Mouse (Mus musculus) midbrain, embryonic 15.5 days (tissue): Measurements from ENCODE around the gene Utp15. TPM values are rescaled to one million over a fixed set of nuclear protein-coding genes. Genes with fewer than 3 reads are reported as not detected.

Experiments used
- ATAC-seq: fragments of 200-750 bp; cut with Nextera tagmentation; replicated peaks from 2 replicates; pipeline ENCODE4 v1.8.0; 2017; ENCODE audit warnings: moderate TSS enrichment
- H3K27ac ChIP-seq: fragments of 300-500 bp; sonication (generic); 2 replicates; pipeline ENCODE4 v1.5.1; 2015; ENCODE audit warnings: mild to moderate bottlenecking, inconsistent platforms
- H3K27me3 ChIP-seq: fragments of 300-500 bp; sonication (generic); replicated peaks from 2 replicates; pipeline ENCODE4 v1.6.1; 2015; ENCODE audit warnings: inconsistent platforms
- H3K36me3 ChIP-seq: fragments of 300-500 bp; sonication (generic); replicated peaks from 2 replicates; pipeline ENCODE4 v1.6.1; 2015; ENCODE audit warnings: inconsistent platforms
- H3K4me1 ChIP-seq: fragments of 300-500 bp; sonication (generic); 2 replicates; pipeline ENCODE4 v1.6.1; 2015; ENCODE audit warnings: inconsistent platforms
- H3K4me2 ChIP-seq: fragments of 300-500 bp; sonication (generic); 2 replicates; pipeline ENCODE4 v1.6.1; 2015; ENCODE audit warnings: inconsistent platforms, mild to moderate bottlenecking, moderate library complexity
- H3K4me3 ChIP-seq: fragments of 300-500 bp; sonication (generic); 2 replicates; pipeline ENCODE4 v1.5.1; 2015; ENCODE audit warnings: mild to moderate bottlenecking, inconsistent platforms
- H3K9ac ChIP-seq: fragments of 300-500 bp; sonication (generic); 2 replicates; pipeline ENCODE4 v1.6.1; 2015; ENCODE audit warnings: mild to moderate bottlenecking, inconsistent platforms
- H3K9me3 ChIP-seq: fragments of 300-500 bp; sonication (generic); 2 replicates; pipeline ENCODE4 v1.6.1; 2016; ENCODE audit warnings: inconsistent platforms
- WGBS: fragments of 180-500 bp; shearing (Covaris S2); methylation state at CpG from one replicate; pipeline ENCODE4 v1.1.7; 2015; ENCODE audit warnings: mixed read lengths; 5-methylcytosine and 5-hydroxymethylcytosine counted together
- polyA plus RNA-seq: library from polyadenylated mRNA; unstranded; fragments of >200 nt; fragmentation: Nextera tagmentation; extraction: Ambion mirVana; gene quantifications from 2 replicates; pipeline ENCODE4 v1.2.1, GENCODE M21; 2015

Utp15 gene
- polyA plus RNA-seq, 1 experiment from 2014 or later: 34.1 TPM

DNA sequence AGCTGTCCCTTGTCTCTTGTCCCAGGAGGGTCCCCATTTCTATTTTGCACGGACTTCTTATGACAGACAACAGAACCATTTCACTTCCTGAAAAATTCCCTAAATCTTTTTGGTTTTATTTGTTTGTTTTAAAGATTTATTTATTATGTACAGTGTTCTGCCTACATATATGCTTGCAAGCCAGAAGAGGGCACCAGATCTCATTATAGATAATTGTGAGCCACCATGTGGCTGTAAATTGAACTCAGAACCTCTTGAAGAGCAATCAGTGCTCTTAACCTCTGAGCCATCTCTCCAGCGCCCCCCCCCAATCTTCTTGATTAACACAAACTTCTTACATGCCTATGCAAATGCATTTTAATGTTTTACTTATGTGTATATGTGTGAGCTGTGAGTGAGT, 27.9 kb upstream of the Utp15 start:
- no peak for ATAC-seq
- WGBS: 40% methylated on average over 2 of the region's 2 CpGs
- H3K4me2 ChIP-seq: no peak overlapping the region
- no peaks in the 10 kb centered on the region for H3K4me1 ChIP-seq
- no peaks in the 10 kb centered on the region for H3K27me3 ChIP-seq
- no peaks in the 10 kb centered on the region for H3K36me3 ChIP-seq
- no peak overlapping the region for H3K4me3 ChIP-seq
- H3K27ac ChIP-seq: no peak overlapping the region
- no peak overlapping the region for H3K9ac ChIP-seq
- no peaks in the 10 kb centered on the region for H3K9me3 ChIP-seq

DNA sequence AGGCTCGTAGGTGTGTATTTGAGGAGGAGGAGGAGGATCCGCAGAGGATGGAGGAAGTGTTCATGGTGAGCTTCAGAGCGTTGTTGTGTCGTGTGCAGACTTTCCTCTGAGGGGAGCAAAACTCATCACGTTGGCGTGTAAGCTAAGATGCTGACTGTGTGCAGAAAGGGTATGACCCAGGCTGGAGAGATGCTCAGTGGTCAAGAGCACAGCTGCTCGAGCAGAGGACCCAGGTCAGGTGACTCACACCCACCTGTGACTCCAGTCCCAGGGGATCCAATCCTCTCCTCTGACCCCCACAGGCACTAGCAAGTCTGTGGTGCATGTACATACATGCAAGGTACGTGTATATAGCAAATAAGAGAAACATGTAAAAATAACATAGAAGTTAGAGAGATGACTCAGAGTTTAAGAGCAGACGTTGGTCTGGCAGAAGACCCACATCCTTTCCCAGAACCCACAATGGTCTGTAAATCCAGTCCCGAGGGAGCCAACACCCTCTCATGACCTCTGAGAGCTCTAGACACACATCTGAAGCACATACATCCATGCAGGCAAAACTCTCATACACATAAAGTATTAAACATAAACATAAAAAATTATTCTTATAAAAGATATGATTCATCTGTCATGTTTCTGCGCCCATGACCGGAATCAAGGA, 18.3 kb upstream of the Utp15 start:
- Histone ChIP-seq H3K9ac (no peak overlapping the region), H3K27ac (no peak overlapping the region)
- 80% methylated on average over 12 of the region's 12 CpGs for WGBS

DNA sequence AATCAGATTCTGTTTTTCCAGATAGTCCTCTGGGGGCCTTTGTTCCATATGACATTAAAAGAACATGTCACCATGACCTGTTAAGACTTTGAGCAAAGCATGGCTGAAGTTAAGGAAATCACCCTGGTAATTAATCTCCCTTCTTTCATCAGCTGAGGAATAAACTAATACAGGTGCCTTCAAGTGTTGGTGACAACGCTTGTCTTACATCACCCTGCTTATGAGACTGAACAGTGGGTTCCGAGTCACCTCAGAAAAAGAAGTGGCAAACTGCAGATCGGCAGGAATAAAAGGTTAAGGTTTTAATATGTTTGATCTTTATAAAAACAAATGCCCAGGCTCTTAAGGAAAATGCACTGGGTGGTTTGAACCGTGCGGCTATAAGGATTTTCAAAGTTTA, 16.8 kb upstream of the Utp15 start, which contains the start of gene Gm21976:
Gm21976 (plus strand) TSS at position 202 of the 400 bp plus-strand sequence.
- Histone ChIP-seq H3K9me3 (no peaks in the 10 kb centered on the region), H3K4me3 (no peak within 1 kb of the TSS), H3K27ac (no peak within 1 kb of the TSS), H3K9ac (no peak within 1 kb of the TSS), H3K36me3 (peaks cover 16% of the 10 kb centered on the region; the same call in 1 of the 2 replicates), H3K4me1 (no peaks in the 10 kb centered on the region), H3K27me3 (no peaks in the 10 kb centered on the region), H3K4me2 (no peak within 1 kb of the TSS)
- no peak for ATAC-seq
- WGBS: 84% methylated on average over 5 of the region's 5 CpGs

More for the DNA sequence above, 18.3 kb upstream of the Utp15 start:
- no peak for ATAC-seq
- Histone ChIP-seq H3K4me2 (no peak overlapping the region), H3K4me1 (no peaks in the 10 kb centered on the region), H3K36me3 (peaks cover 2% of the 10 kb centered on the region; the same call in 1 of the 2 replicates), H3K9me3 (no peaks in the 10 kb centered on the region), H3K4me3 (no peak overlapping the region), H3K27me3 (no peaks in the 10 kb centered on the region)

DNA sequence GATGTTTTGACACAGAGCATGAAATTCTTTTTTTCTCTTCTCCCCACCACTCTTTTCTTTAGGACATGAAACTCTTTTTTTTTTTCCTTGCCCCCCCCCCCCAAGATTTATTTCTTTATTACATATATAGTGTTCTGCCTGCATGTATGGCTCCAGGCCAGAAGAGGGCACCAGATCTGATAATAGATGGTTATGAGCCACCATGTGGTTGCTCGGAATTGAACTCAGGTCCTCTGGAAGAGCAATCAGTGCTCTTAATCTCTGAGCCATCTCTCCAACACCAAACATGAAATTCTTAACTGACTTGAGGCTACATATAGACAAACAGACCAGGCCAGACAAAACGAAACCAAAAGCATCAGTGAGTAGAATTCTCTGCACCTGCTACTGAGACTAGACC, 14.7 kb upstream of the Utp15 start:
- Histone ChIP-seq H3K36me3 (peaks cover 34% of the 10 kb centered on the region), H3K4me3 (no peak overlapping the region), H3K27me3 (no peaks in the 10 kb centered on the region), H3K27ac (no peak overlapping the region), H3K4me2 (no peak overlapping the region), H3K9me3 (no peaks in the 10 kb centered on the region), H3K4me1 (no peaks in the 10 kb centered on the region), H3K9ac (no peak overlapping the region)
- no peak for ATAC-seq
- WGBS: 92% methylated on average over 2 of the region's 2 CpGs

DNA sequence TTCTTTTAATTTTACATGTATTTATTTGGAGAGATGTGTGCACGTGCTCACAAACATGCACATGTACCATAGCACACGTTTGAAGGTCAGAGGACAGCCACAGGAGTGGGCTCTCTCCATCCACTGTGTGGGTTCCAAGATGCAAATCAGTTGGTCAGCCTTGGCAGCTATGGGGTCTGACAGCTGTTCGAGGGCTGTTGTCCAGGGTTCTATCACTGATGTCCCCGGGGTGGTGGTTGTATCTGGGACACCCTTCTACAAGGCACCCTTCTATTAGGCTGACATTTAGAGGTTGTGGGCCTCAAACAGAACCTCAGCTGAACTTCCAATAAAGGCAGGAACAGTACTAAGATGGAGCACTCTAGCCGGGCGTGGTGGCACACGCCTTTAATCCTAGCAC, 13.4 kb upstream of the Utp15 start:
- Histone ChIP-seq H3K36me3 (peaks cover 44% of the 10 kb centered on the region), H3K4me3 (no peak overlapping the region), H3K27ac (no peak overlapping the region), H3K4me1 (no peaks in the 10 kb centered on the region), H3K27me3 (no peaks in the 10 kb centered on the region), H3K9ac (no peak overlapping the region), H3K9me3 (no peaks in the 10 kb centered on the region), H3K4me2 (no peak overlapping the region)
- WGBS: 90% methylated on average over 7 of the region's 7 CpGs
- ATAC-seq: no peak

DNA sequence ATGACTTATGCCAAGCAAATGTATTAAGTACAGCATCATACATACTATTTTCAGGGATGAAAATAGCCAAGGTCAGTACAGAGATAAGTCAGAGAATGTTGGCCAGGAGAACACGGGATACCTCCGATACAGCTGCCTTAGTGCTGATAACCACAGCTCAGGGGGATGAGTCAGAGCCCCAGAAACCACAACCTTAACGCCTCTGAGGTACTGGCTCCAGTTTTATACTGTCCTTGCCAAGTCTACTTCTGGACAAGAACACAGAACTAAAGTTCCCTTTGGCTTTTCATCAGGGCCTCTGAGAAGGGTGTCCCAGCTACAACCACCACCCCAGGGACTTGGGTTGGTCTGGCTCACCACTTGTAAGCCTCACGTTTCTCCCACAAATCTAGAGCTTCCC, 12.8 kb upstream of the Utp15 start:
- Histone ChIP-seq H3K9me3 (no peaks in the 10 kb centered on the region), H3K36me3 (peaks cover 48% of the 10 kb centered on the region), H3K27me3 (no peaks in the 10 kb centered on the region), H3K4me2 (no peak overlapping the region), H3K4me1 (no peaks in the 10 kb centered on the region), H3K27ac (no peak overlapping the region), H3K9ac (no peak overlapping the region), H3K4me3 (no peak overlapping the region)
- no peak for ATAC-seq
- 84% methylated on average over 4 of the region's 4 CpGs for WGBS

DNA sequence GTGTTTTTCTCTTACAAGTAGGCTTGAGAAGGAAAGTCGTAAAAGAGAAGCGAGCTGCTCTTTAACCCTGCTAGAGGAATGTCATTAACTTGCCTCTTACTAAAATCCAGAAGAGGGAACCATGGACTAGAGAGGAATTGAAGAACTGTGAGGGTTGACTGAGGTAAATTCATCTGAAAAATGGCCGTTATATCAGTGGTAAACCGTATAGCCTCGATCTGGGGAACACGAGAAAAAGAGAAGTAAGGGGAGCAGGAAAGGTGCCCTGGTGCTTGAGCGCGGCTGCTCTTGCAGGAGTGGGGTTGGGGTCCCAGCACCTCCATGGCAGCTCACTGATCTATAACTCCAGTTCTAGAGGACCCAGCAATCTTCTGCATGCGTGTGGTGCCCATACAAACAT, 11.2 kb upstream of the Utp15 start:
- Histone ChIP-seq H3K4me2 (no peak overlapping the region), H3K4me1 (no peaks in the 10 kb centered on the region), H3K27me3 (no peaks in the 10 kb centered on the region), H3K27ac (no peak overlapping the region), H3K36me3 (peaks cover 51% of the 10 kb centered on the region), H3K4me3 (no peak overlapping the region), H3K9me3 (no peaks in the 10 kb centered on the region), H3K9ac (no peak overlapping the region)
- no peak for ATAC-seq
- 92% methylated on average over 9 of the region's 9 CpGs for WGBS

DNA sequence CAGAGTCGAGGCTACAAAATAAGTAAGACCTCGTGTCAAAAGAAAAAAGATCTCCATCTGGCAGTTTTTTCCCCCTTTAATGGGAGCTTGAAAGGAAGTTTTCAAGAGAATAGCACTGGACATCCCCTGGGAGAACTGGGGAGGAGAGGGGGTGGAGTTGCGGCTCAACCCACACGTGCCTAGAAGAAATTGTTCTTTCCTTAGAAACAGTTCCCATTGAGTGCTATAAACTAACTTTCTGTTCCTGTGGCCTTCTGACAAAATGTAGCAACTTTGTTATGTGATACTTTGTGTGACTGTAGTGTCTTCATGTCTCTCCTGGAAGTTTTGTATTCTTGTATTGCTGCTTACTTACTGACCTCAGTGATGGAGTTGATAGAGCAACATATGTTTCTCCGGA, 1.3 kb upstream of the Utp15 start:
- Histone ChIP-seq H3K4me2 (peak overlapping the region; percentile 64), H3K4me1 (peaks cover 23% of the 10 kb centered on the region), H3K9ac (peak overlapping the region; percentile 87), H3K27me3 (no peaks in the 10 kb centered on the region), H3K4me3 (peak overlapping the region; percentile 88), H3K27ac (no peak overlapping the region), H3K36me3 (peaks cover 13% of the 10 kb centered on the region; the same call in 1 of the 2 replicates), H3K9me3 (no peaks in the 10 kb centered on the region)
- 29% methylated on average over 5 of the region's 5 CpGs for WGBS
- ATAC-seq: no peak

DNA sequence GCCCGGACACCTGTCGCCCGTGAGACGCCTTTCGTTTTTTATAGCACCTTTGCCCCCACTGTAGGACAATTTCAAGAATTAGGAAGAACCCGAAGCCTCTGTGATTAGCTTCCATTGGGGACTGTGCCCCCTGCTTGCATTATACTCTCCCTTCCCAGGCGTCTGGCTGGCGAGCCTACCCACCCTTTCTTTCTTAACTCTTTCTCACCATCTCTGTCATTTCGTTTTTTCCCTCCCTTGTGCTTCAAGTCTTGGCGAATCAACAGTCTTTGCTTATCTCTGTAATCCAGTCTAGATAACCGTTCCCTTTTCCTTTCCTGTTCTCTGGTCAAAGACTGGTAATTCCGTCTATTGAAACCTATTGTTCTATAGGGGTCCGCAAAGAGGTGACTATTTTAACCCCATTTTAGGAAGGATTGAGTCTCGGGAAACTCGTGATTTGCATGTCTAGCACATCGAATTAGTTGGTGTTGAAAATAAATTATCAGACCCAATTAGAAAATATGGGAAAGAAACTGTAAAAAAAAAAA, 682 bp upstream of the Utp15 start:
- under 1% methylated on average over 16 of the region's 16 CpGs for WGBS
- no peaks in the 10 kb centered on the region for H3K9me3 ChIP-seq
- no peaks in the 10 kb centered on the region for H3K27me3 ChIP-seq
- peaks cover 23% of the 10 kb centered on the region for H3K4me1 ChIP-seq
- ATAC-seq: peak; percentile 61; the same call in 1 of the 2 replicates
- peak overlapping the region; percentile 87 for H3K9ac ChIP-seq
- peaks cover 10% of the 10 kb centered on the region; the same call in 1 of the 2 replicates for H3K36me3 ChIP-seq
- peak overlapping the region; percentile 94 for H3K27ac ChIP-seq
- H3K4me3 ChIP-seq: peak overlapping the region; percentile 88
- peak overlapping the region; percentile 64 for H3K4me2 ChIP-seq

DNA sequence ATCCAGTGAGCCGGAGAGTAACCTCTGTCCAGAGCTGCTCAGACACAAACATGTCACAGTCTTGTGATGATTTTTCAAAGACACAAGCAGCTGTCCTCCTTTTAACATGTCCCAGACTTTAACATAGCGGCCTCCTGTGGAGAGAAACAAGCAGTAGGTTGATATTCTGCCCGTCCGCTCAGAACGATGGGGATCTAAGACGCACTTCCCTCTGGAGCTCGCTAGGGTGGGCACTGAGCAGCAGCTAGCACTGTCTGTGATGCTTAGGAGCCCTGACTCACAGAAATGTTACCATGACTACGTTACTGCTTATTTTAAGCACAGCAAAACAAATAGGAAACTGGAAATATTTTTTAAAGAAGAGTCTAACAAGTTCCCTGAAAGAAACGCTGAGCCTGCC, 7.9 kb downstream of the Utp15 start:
- H3K4me2 ChIP-seq: no peak overlapping the region
- no peaks in the 10 kb centered on the region for H3K4me1 ChIP-seq
- no peak overlapping the region for H3K4me3 ChIP-seq
- H3K9ac ChIP-seq: no peak overlapping the region
- H3K36me3 ChIP-seq: peaks cover 45% of the 10 kb centered on the region
- WGBS: 76% methylated on average over 9 of the region's 9 CpGs
- no peaks in the 10 kb centered on the region for H3K9me3 ChIP-seq
- no peak overlapping the region for H3K27ac ChIP-seq
- ATAC-seq: no peak
- no peaks in the 10 kb centered on the region for H3K27me3 ChIP-seq

DNA sequence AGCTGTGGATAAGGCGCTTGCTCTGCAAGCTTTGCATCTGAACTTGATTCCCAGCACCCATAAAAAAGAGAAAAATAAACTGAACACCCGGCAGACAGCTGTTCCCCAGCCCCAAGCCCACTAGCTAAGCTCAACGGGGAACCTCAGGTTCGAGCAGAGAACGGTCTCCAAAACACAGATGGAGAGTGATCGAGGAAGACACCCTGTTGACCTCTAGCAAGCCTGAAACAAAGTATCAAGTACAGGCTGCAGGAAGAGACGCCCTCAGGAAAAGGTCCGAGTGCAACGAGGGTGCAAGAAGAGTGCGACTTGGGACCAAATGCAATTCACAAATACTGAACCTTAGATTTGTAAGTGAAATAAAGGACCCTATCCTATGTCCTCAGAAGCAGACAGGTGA, 13.2 kb downstream of the Utp15 start:
- 96% methylated on average over 10 of the region's 10 CpGs for WGBS

DNA sequence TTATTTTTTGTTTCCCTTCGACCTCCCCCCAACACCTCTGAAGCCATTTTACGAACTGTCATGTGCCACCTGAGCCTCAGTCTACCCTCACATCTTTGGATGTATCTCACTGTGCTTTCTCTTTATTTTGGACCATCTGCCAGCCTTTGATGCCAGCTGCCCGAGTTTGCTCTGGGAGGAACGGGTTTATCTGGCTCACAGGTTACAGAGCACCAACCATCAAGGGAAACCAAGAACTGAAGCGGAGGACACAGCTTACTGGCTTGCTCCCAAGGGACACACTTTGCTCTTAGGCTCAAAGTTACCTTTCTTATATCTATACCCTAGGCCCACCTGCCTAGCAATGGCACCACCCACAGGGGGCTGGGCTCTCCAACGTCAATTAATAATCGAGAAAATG, 17.5 kb downstream of the Utp15 start:
- Histone ChIP-seq H3K9me3 (no peaks in the 10 kb centered on the region), H3K4me3 (no peak overlapping the region), H3K27me3 (no peaks in the 10 kb centered on the region), H3K4me2 (no peak overlapping the region), H3K27ac (no peak overlapping the region), H3K4me1 (no peaks in the 10 kb centered on the region), H3K36me3 (peaks cover 18% of the 10 kb centered on the region; the same call in 1 of the 2 replicates), H3K9ac (no peak overlapping the region)
- no peak for ATAC-seq
- 68% methylated on average over 7 of the region's 7 CpGs for WGBS

More for the DNA sequence above, 13.2 kb downstream of the Utp15 start:
- Histone ChIP-seq H3K4me2 (no peak overlapping the region), H3K4me3 (no peak overlapping the region), H3K27ac (no peak overlapping the region), H3K36me3 (peaks cover 42% of the 10 kb centered on the region), H3K27me3 (no peaks in the 10 kb centered on the region), H3K4me1 (no peaks in the 10 kb centered on the region), H3K9me3 (no peaks in the 10 kb centered on the region), H3K9ac (no peak overlapping the region)
- no peak for ATAC-seq
